Mouse (Mus musculus): Measurements from ENCODE around the gene Ankrd54. TPM values are rescaled to one million over a fixed set of nuclear protein-coding genes. Genes with fewer than 3 reads are reported as not detected.

Ankrd54 gene
- polyA plus RNA-seq (2012; rRNA removed), result 22.1 TPM in 2 replicates

GRCm38 (mm10) chr15:79062376-79063159 is at the start of gene Ankrd54:
Ankrd54 (minus strand) TSS chr15:79062893.

GRCm38 (mm10) chr15:79108421-79109320 is 46.0 kb upstream of the Ankrd54 start, which contains the start of gene Micall1:
Micall1 (plus strand) TSS chr15:79108898.

GRCm38 (mm10) chr15:79074913-79075532 is 12.3 kb upstream of the Ankrd54 start, which contains the start of gene Eif3l:
Eif3l (plus strand) TSS chr15:79075179.

GRCm38 (mm10) chr15:79041585-79041984 is 21.1 kb downstream of the Ankrd54 start, which contains the start of gene Galr3:
Galr3 (plus strand) TSS chr15:79041885.

GRCm38 (mm10) chr15:79028237-79028738 is 34.4 kb downstream of the Ankrd54 start, which contains the start of gene H1f0:
H1f0 (plus strand) TSS chr15:79028450.

Other genes starting within 250 kb of the Ankrd54 start
- gene Cdc42ep1, start 220.3 kb downstream of the Ankrd54 start, polyA plus RNA-seq (2012; rRNA removed), result 11.7 and 13.7 TPM in 2 replicates
- gene Lgals2, start 207.4 kb downstream of the Ankrd54 start, polyA plus RNA-seq (2012; rRNA removed), result 1.8 and 3.1 TPM in 2 replicates
- 16.7 and 19.6 TPM in 2 replicates for gene Gga1, start 185.7 kb downstream of the Ankrd54 start, polyA plus RNA-seq (2012; rRNA removed)
- not detected in 2 replicates for gene Gm49510, start 163.2 kb downstream of the Ankrd54 start, polyA plus RNA-seq (2012; rRNA removed)
- 15.3 and 18.9 TPM in 2 replicates for gene Sh3bp1, start 163.1 kb downstream of the Ankrd54 start, polyA plus RNA-seq (2012; rRNA removed)
- 3.1 and 3.6 TPM in 2 replicates for gene Pdxp, start 149.0 kb downstream of the Ankrd54 start, polyA plus RNA-seq (2012; rRNA removed)
- gene Lgals1, start 136.2 kb downstream of the Ankrd54 start, polyA plus RNA-seq (2012; rRNA removed), result 103 and 125 TPM in 2 replicates
- 9.5 and 10.2 TPM in 2 replicates for gene Nol12, start 128.0 kb downstream of the Ankrd54 start, polyA plus RNA-seq (2012; rRNA removed)
- gene Triobp, start 115.2 kb downstream of the Ankrd54 start, polyA plus RNA-seq (2012; rRNA removed), result 16.3 and 19.3 TPM in 2 replicates
- gene H1f0, start 34.4 kb downstream of the Ankrd54 start, polyA plus RNA-seq (2012; rRNA removed), result 93.6 and 124 TPM in 2 replicates
- gene Galr3, start 21.0 kb downstream of the Ankrd54 start, polyA plus RNA-seq (2012; rRNA removed), result 0.15 and 0.18 TPM in 2 replicates
- gene Eif3l, start 12.3 kb upstream of the Ankrd54 start, polyA plus RNA-seq (2012; rRNA removed), result 72.6 and 76.3 TPM in 2 replicates
- gene Micall1, start 46.0 kb upstream of the Ankrd54 start, polyA plus RNA-seq (2012; rRNA removed), result 2.0 and 2.6 TPM in 2 replicates
- gene Polr2f, start 78.1 kb upstream of the Ankrd54 start, polyA plus RNA-seq (2012; rRNA removed), result 67.7 and 70.2 TPM in 2 replicates
- gene 1700088E04Rik, start 78.4 kb upstream of the Ankrd54 start, polyA plus RNA-seq (2012; rRNA removed), result 0.63 and 0.97 TPM in 2 replicates
- gene Sox10, start 102.3 kb upstream of the Ankrd54 start, polyA plus RNA-seq (2012; rRNA removed), result 0.74 and 1.3 TPM in 2 replicates
- 22.5 and 27.9 TPM in 2 replicates for gene Pick1, start 166.3 kb upstream of the Ankrd54 start, polyA plus RNA-seq (2012; rRNA removed)
- gene Gm49486, start 166.5 kb upstream of the Ankrd54 start, polyA plus RNA-seq (2012; rRNA removed), result 0.17 and 0.19 TPM in 2 replicates
- gene Slc16a8, start 191.9 kb upstream of the Ankrd54 start, polyA plus RNA-seq (2012; rRNA removed), result 0.01 and 0.02 TPM in 2 replicates
- 4.3 and 4.9 TPM in 2 replicates for gene Baiap2l2, start 222.6 kb upstream of the Ankrd54 start, polyA plus RNA-seq (2012; rRNA removed)